Comparison of ENCODE assay signal across 20 mouse cellular contexts in genomic region chr3:107853232-107854181, GRCm38 (mm10). TPM values are rescaled to one million over a fixed set of nuclear protein-coding genes. Genes with fewer than 3 reads are reported as not detected.
DNase-seq lines count a peak whose midpoint lies in the region; ATAC-seq and TF ChIP-seq lines count a peak whose summit lies in the region.
"Had no signal": no experiment of that assay in that cellular context is flagged by ENCODE, and none has a peak within 500 bp of the region (broad histone marks: within the 10 kb centered on the region; RNA-seq: fewer than 3 reads in every experiment).

No protein-coding gene starts in this region.

- H3K36me3 ChIP-seq in liver, postnatal 0 days (replicated peaks; ENCODE audit: insufficient read depth, low read length) = no peaks in the 10 kb centered on the region
- no peaks in the 10 kb centered on the region for H3K36me3 ChIP-seq in liver, embryonic 12.5 days
- H3K36me3 ChIP-seq: limb, embryonic 15.5 days; midbrain, embryonic 12.5 days; neural tube, embryonic 13.5 days had no signal

- H3K27ac ChIP-seq in liver, postnatal 0 days (ENCODE audit: low read depth) = peak overlapping the region; percentile 63
- no peak overlapping the region for H3K27ac ChIP-seq in liver, embryonic 12.5 days
- H3K27ac ChIP-seq: kidney, postnatal 0 days; limb, embryonic 15.5 days; midbrain, embryonic 12.5 days; neural tube, embryonic 13.5 days had no signal

- TF ChIP-seq EP300 in liver, postnatal 0 days (IDR thresholded peaks at IDR 0.05; ENCODE audit: low read depth) = no peak

- DNase-seq in frontal cortex, postnatal 36 days (ENCODE audit: low spot score in 2 of 2) = no peak
- DNase-seq in liver, postnatal 0 days = no peak
- no peak for DNase-seq in brain, embryonic 14.5 days (ENCODE audit: low read depth)
- peak; percentile 64 for DNase-seq in naive thymus-derived CD4-positive, alpha-beta T cell, adult 2 months (ENCODE audit: low read depth)
- no peak for DNase-seq in spleen, postnatal 4 days (ENCODE audit: low spot score in 2 of 2)
- no peak for DNase-seq in cerebellum, postnatal 14 days
- DNase-seq: B cell, adult 2 months; cerebellum, adult 18-20 months; embryo, embryonic 11 days; heart, postnatal 10 days; retina, postnatal 1 day; spleen, adult 18-20 months had no signal

- H3K27me3 ChIP-seq in liver, postnatal 0 days (ENCODE audit: insufficient read depth, low read length) = no peaks in the 10 kb centered on the region
- H3K27me3 ChIP-seq in liver, embryonic 12.5 days (replicated peaks) = peaks cover 32% of the 10 kb centered on the region; the same call in 1 of the 2 replicates
- H3K27me3 ChIP-seq: limb, embryonic 15.5 days; midbrain, embryonic 12.5 days; neural tube, embryonic 13.5 days had no signal

- no peak overlapping the region for H3K4me2 ChIP-seq in liver, postnatal 0 days (ENCODE audit: low read depth, low read length)
- H3K4me2 ChIP-seq in liver, embryonic 12.5 days = no peak overlapping the region
- H3K4me2 ChIP-seq: limb, embryonic 15.5 days; midbrain, embryonic 12.5 days; neural tube, embryonic 13.5 days had no signal

- TF ChIP-seq CTCF in liver, postnatal 0 days (IDR thresholded peaks at IDR 0.05; ENCODE audit: low read depth) = no peak
- 0 out of 2 replicates have a peak, but pooled peaks have one; percentile 8 for TF ChIP-seq CTCF in brain, embryonic 14.5 days (IDR thresholded peaks at IDR 0.05; ENCODE audit: borderline replicate concordance, extremely low read depth, insufficient read depth, insufficient read length)

- WGBS in liver, postnatal 0 days (ENCODE audit: insufficient replicate concordance) = 68% methylated on average over 17 of the region's 17 CpGs
- 58% methylated on average over 17 of the region's 17 CpGs for WGBS in liver, embryonic 12.5 days (ENCODE audit: insufficient replicate concordance)

- ATAC-seq in frontal cortex, adult (ENCODE audit: low TSS enrichment) = peak; percentile 66
- no peak for ATAC-seq in liver, postnatal 0 days
- ATAC-seq in liver, embryonic 12.5 days = no peak
- ATAC-seq: hindbrain, embryonic 16.5 days had no signal

- peaks cover 22% of the 10 kb centered on the region for H3K4me1 ChIP-seq in liver, postnatal 0 days (ENCODE audit: insufficient read depth)
- H3K4me1 ChIP-seq in liver, embryonic 12.5 days = peaks cover 12% of the 10 kb centered on the region; the same call in 1 of the 2 replicates

- no peak overlapping the region for H3K9ac ChIP-seq in liver, postnatal 0 days (replicated peaks)
- no peak overlapping the region for H3K9ac ChIP-seq in liver, embryonic 12.5 days
- H3K9ac ChIP-seq: limb, embryonic 15.5 days; midbrain, embryonic 12.5 days; neural tube, embryonic 13.5 days had no signal

- no peak overlapping the region for H3K4me3 ChIP-seq in liver, postnatal 0 days (ENCODE audit: low read depth, low read length)
- H3K4me3 ChIP-seq in liver, embryonic 12.5 days = no peak overlapping the region
- H3K4me3 ChIP-seq: erythroblast, embryonic 14.5 days; limb, embryonic 15.5 days; midbrain, embryonic 12.5 days; neural tube, embryonic 13.5 days had no signal

- no peaks in the 10 kb centered on the region for H3K9me3 ChIP-seq in liver, postnatal 0 days (ENCODE audit: low read length)
- H3K9me3 ChIP-seq in liver, embryonic 12.5 days (replicated peaks) = no peaks in the 10 kb centered on the region
- H3K9me3 ChIP-seq: limb, embryonic 15.5 days; midbrain, embryonic 12.5 days; neural tube, embryonic 13.5 days had no signal

- no peak for TF ChIP-seq POLR2A in brain, embryonic 14.5 days (IDR thresholded peaks at IDR 0.05; ENCODE audit: borderline replicate concordance, extremely low read depth, insufficient read depth, insufficient read length, poor library complexity, severe bottlenecking)

RNA-seq across cellular contexts. Expression of gene Eps8l3, which starts 23.5 kb away (rescaled TPM):
- polyA plus RNA-seq in liver, postnatal 0 days (2015; fragmentation: Nextera tagmentation; extraction: Ambion mirVana) = not detected in 2 replicates
- not detected in 2 replicates for polyA plus RNA-seq in liver, embryonic 12.5 days (2016; fragmentation: Nextera tagmentation; extraction: Ambion mirVana)
- not detected in 2 replicates for polyA plus RNA-seq in brain, embryonic 14.5 days (2012; rRNA removed)
- polyA plus RNA-seq: erythroblast, embryonic 14.5 days; hindbrain, embryonic 16.5 days; limb, embryonic 15.5 days; midbrain, embryonic 12.5 days; neural tube, embryonic 13.5 days had no signal

RNA-seq across cellular contexts. Expression of gene Gstm5, which starts 42.1 kb away (rescaled TPM):
- 126 and 134 TPM in 2 replicates for polyA plus RNA-seq in liver, postnatal 0 days (2015; fragmentation: Nextera tagmentation; extraction: Ambion mirVana)
- 121 and 124 TPM in 2 replicates for polyA plus RNA-seq in liver, embryonic 12.5 days (2016; fragmentation: Nextera tagmentation; extraction: Ambion mirVana)
- polyA plus RNA-seq in brain, embryonic 14.5 days (2012; rRNA removed) = 145 and 147 TPM in 2 replicates
